Mouse (Mus musculus): ENCODE results near the gene Tal1. TPM values are rescaled to one million over a fixed set of nuclear protein-coding genes. Genes with fewer than 3 reads are reported as not detected.

Gene Tal1
- total RNA-seq, 1 experiment, result 0.40 TPM

DNA sequence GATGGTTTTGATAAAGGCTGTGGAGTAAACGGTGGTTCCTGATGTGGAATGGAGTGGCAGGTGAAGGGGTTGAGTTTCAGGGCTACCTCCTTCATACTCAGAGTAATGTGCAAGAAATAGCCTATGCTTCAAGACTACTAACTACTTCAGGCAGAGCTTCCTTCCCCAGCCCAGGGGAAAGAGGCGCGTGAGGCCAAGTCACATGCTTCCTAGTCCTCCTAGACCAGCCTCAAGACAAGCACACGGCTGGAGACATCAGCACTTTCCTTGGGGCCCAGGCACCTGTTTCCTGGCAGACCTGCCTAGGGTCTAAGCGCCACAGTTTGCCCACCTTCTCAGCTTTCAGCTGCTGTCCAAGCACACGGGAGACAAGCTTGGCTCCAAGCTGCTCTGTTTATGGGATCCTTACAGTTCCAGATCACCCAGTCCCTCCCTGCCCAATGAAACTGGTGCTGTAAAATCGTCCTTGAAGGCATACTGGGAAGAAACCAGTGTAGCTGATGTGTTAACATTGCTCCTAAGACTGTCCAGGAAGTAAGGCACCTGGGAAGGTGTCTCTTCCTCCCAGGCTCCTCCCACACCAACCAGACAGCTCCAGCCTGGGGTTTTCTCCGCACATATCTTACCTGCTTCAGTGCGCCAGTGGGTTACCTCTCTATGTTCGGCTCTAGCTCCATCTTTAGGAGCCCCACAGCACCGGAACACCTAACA, 40.4 kb downstream of the Tal1 start:
- H3K36me3 ChIP-seq (ENCODE audit: control insufficient read depth, insufficient read depth, low read length, poor library complexity, severe bottlenecking), result no peaks in the 10 kb centered on the region
- H3K9ac ChIP-seq (ENCODE audit: insufficient read depth, low read depth, low read length, poor library complexity, severe bottlenecking), result no peak overlapping the region
- H3K4me1 ChIP-seq (ENCODE audit: control insufficient read depth in 2 of 2, insufficient read depth in 2 of 2, low read length in 2 of 2, poor library complexity in 1 of 2), result peaks cover 2 to 16% of the 10 kb centered on the region in 2 experiments; a peak in 2 of 4 replicates
- no peak overlapping the region for H3K4me3 ChIP-seq (ENCODE audit: insufficient read depth in 1 of 2, low read depth in 1 of 2, low read length in 2 of 2, poor library complexity in 1 of 2, severe bottlenecking in 1 of 2)
- no peaks in the 10 kb centered on the region for H3K9me3 ChIP-seq (ENCODE audit: control insufficient read depth, insufficient read depth, low read depth, low read length)
- no peak overlapping the region for H3K27ac ChIP-seq (ENCODE audit: insufficient read depth, low read depth, low read length, poor library complexity, severe bottlenecking)
- TF ChIP-seq CHD2 (IDR thresholded peaks at IDR 0.05; ENCODE audit: low read depth, low read length) (no peak), ZC3H11A (IDR thresholded peaks at IDR 0.05; ENCODE audit: borderline replicate concordance, low read depth, low read length) (no peak), MAFK (IDR thresholded peaks at IDR 0.05; ENCODE audit: insufficient read depth, low read depth, low read length) (no peak), HCFC1 (IDR thresholded peaks at IDR 0.05; ENCODE audit: borderline replicate concordance, insufficient read depth, low read length) (no peak), ZNF384 (IDR thresholded peaks at IDR 0.05; ENCODE audit: low read depth, low read length) (no peak)
- in situ Hi-C loops (cut with MboI; ENCODE audit: low sequenced_read_pairs in 2 of 2, unreplicated experiment in 2 of 2), result no loop called here
- DNase-seq (ENCODE audit: low read depth, low spot score), result no peak

DNA sequence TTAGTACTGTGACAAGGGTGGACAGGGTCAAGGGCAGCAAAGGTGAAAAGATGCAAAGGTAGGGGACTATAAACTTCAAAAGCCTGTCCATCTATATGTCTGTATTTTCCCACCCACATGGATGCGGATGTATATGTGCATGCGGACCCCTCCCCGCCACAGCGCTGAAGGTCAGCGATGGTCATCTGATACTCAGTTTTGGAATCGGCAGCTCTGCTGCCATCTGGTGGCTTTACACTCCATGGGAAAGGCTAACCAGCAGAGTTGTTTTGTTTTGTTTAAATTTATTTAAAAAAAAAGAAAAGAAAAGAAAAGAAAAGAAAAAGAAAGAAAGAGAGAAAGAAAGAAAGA, 40.9 kb downstream of the Tal1 start:
- Histone ChIP-seq H3K9me3 (ENCODE audit: control insufficient read depth, insufficient read depth, low read depth, low read length) (no peaks in the 10 kb centered on the region), H3K27ac (ENCODE audit: insufficient read depth, low read depth, low read length, poor library complexity, severe bottlenecking) (no peak overlapping the region), H3K4me3 (ENCODE audit: insufficient read depth in 1 of 2, low read depth in 1 of 2, low read length in 2 of 2, poor library complexity in 1 of 2, severe bottlenecking in 1 of 2) (no peak overlapping the region), H3K4me1 (ENCODE audit: control insufficient read depth in 2 of 2, insufficient read depth in 2 of 2, low read length in 2 of 2, poor library complexity in 1 of 2) (peaks cover 2 to 16% of the 10 kb centered on the region in 2 experiments; a peak in 2 of 4 replicates), H3K9ac (ENCODE audit: insufficient read depth, low read depth, low read length, poor library complexity, severe bottlenecking) (no peak overlapping the region), H3K36me3 (ENCODE audit: control insufficient read depth, insufficient read depth, low read length, poor library complexity, severe bottlenecking) (no peaks in the 10 kb centered on the region)
- TF ChIP-seq HCFC1 (IDR thresholded peaks at IDR 0.05; ENCODE audit: borderline replicate concordance, insufficient read depth, low read length) (no peak), ZNF384 (IDR thresholded peaks at IDR 0.05; ENCODE audit: low read depth, low read length) (no peak), MAFK (IDR thresholded peaks at IDR 0.05; ENCODE audit: insufficient read depth, low read depth, low read length) (no peak), ZC3H11A (IDR thresholded peaks at IDR 0.05; ENCODE audit: borderline replicate concordance, low read depth, low read length) (no peak), CHD2 (IDR thresholded peaks at IDR 0.05; ENCODE audit: low read depth, low read length) (no peak)
- in situ Hi-C loops (cut with MboI; ENCODE audit: low sequenced_read_pairs in 2 of 2, unreplicated experiment in 2 of 2), result no loop called here
- no peak for DNase-seq (ENCODE audit: low read depth, low spot score)

DNA sequence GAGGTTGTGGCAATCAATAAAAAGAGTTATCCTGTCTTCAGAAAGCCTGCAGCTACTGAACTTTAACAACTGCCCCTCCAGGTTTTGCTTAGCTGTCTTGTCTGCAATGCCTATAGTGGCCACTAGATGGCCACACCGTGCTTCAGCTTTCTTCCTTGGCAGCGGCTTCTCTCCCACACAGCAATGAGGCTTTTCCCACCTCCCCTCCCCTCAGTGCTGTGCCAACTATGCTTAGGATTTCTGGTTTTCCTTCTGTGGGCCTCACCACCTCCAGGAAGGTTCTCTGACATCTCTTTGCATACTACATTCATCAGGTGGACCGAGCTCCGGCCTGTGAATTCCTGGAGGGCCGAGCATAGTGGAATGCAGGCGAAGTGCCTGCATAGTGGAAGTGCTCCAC, 45.5 kb downstream of the Tal1 start:
- H3K4me3 ChIP-seq (ENCODE audit: insufficient read depth in 1 of 2, low read depth in 1 of 2, low read length in 2 of 2, poor library complexity in 1 of 2, severe bottlenecking in 1 of 2), result no peak overlapping the region
- H3K9ac ChIP-seq (ENCODE audit: insufficient read depth, low read depth, low read length, poor library complexity, severe bottlenecking), result no peak overlapping the region
- no peak overlapping the region for H3K27ac ChIP-seq (ENCODE audit: insufficient read depth, low read depth, low read length, poor library complexity, severe bottlenecking)
- in situ Hi-C loops (cut with MboI; ENCODE audit: low sequenced_read_pairs in 2 of 2, unreplicated experiment in 2 of 2), result no loop called here
- TF ChIP-seq ZNF384 (IDR thresholded peaks at IDR 0.05; ENCODE audit: low read depth, low read length) (no peak), CHD2 (IDR thresholded peaks at IDR 0.05; ENCODE audit: low read depth, low read length) (no peak), HCFC1 (IDR thresholded peaks at IDR 0.05; ENCODE audit: borderline replicate concordance, insufficient read depth, low read length) (no peak), ZC3H11A (IDR thresholded peaks at IDR 0.05; ENCODE audit: borderline replicate concordance, low read depth, low read length) (peak; percentile 44; the same call in 1 of the 2 replicates), MAFK (IDR thresholded peaks at IDR 0.05; ENCODE audit: insufficient read depth, low read depth, low read length) (0 out of 2 replicates have a peak, but pooled peaks have one; percentile 30)
- peaks cover 0 to 8% of the 10 kb centered on the region in 2 experiments; a peak in 1 of 4 replicates for H3K4me1 ChIP-seq (ENCODE audit: control insufficient read depth in 2 of 2, insufficient read depth in 2 of 2, low read length in 2 of 2, poor library complexity in 1 of 2)
- DNase-seq (ENCODE audit: low read depth, low spot score), result peak; percentile 66
- no peaks in the 10 kb centered on the region for H3K9me3 ChIP-seq (ENCODE audit: control insufficient read depth, insufficient read depth, low read depth, low read length)
- H3K36me3 ChIP-seq (ENCODE audit: control insufficient read depth, insufficient read depth, low read length, poor library complexity, severe bottlenecking), result no peaks in the 10 kb centered on the region

DNA sequence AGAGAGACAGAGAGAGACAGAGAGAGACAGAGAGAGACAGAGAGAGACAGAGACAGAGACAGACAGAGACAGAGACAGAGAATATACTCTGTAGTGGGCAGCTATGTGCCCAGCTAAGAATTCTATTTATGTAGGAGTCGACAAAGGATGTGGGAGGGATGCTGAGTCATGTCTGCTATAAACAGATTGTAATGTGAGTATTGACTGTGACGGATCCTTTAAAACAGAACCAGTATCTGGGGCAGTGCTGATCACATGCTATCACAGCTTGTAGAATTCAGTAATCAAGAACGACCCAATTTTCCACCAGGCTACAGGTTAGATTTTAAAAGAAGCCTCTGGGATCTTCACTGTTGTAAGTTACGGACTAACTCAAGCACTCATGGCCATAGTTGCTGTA, 47.3 kb downstream of the Tal1 start:
- in situ Hi-C loops (cut with MboI; ENCODE audit: low sequenced_read_pairs in 2 of 2, unreplicated experiment in 2 of 2), result no loop called here
- H3K9ac ChIP-seq (ENCODE audit: insufficient read depth, low read depth, low read length, poor library complexity, severe bottlenecking), result no peak overlapping the region
- no peaks in the 10 kb centered on the region for H3K9me3 ChIP-seq (ENCODE audit: control insufficient read depth, insufficient read depth, low read depth, low read length)
- no peaks in the 10 kb centered on the region for H3K4me1 ChIP-seq (ENCODE audit: control insufficient read depth in 2 of 2, insufficient read depth in 2 of 2, low read length in 2 of 2, poor library complexity in 1 of 2)
- TF ChIP-seq HCFC1 (IDR thresholded peaks at IDR 0.05; ENCODE audit: borderline replicate concordance, insufficient read depth, low read length), result no peak
- no peak for TF ChIP-seq MAFK (IDR thresholded peaks at IDR 0.05; ENCODE audit: insufficient read depth, low read depth, low read length)
- no peak overlapping the region for H3K4me3 ChIP-seq (ENCODE audit: insufficient read depth in 1 of 2, low read depth in 1 of 2, low read length in 2 of 2, poor library complexity in 1 of 2, severe bottlenecking in 1 of 2)
- no peak overlapping the region for H3K27ac ChIP-seq (ENCODE audit: insufficient read depth, low read depth, low read length, poor library complexity, severe bottlenecking)
- no peaks in the 10 kb centered on the region for H3K36me3 ChIP-seq (ENCODE audit: control insufficient read depth, insufficient read depth, low read length, poor library complexity, severe bottlenecking)
- DNase-seq (ENCODE audit: low read depth, low spot score), result no peak

All from ES-E14 (cell line).